Mouse (Mus musculus): Measurements from ENCODE around the gene Hoxb5. TPM values are rescaled to one million over a fixed set of nuclear protein-coding genes. Genes with fewer than 3 reads are reported as not detected.

Hoxb5 gene
- total RNA-seq, 2 experiments from 2014 or later = not detected

GRCm38 (mm10) chr11:96311520-96312417 lies 8.6 kb downstream of the Hoxb5 start:
- intact Hi-C loops (cut with DNase I) = loop anchor here (2.0 to 10.0 kb wide), 2 partner anchors 241 to 313 kb away; no protein-coding TSS in a partner anchor

GRCm38 (mm10) chr11:96313134-96313533 lies 10.0 kb downstream of the Hoxb5 start:
- intact Hi-C loops (cut with DNase I) = loop anchor here (10.0 kb wide), 1 partner anchor 312 kb away; no protein-coding TSS in a partner anchor
- DNase-seq (ENCODE audit: low spot score in 2 of 2) = no peak

More at GRCm38 (mm10) chr11:96311520-96312417, 8.6 kb downstream of the Hoxb5 start:
- peak in 1 of 2 experiments; percentile 23 for DNase-seq (ENCODE audit: low spot score in 2 of 2)

- no peak for DNase-seq (ENCODE audit: low spot score in 2 of 2)
- intact Hi-C loops (cut with DNase I) = loop anchor here (10.0 kb wide), 1 partner anchor 311 kb away; no protein-coding TSS in a partner anchor
These were observed 10.8 kb downstream of the Hoxb5 start for GRCm38 (mm10) chr11:96313806-96314428.

- intact Hi-C loops (cut with DNase I) = loop anchor here (5.0 to 10.0 kb wide), 2 partner anchors 310 to 362 kb away; no protein-coding TSS in a partner anchor
- no peak for DNase-seq (ENCODE audit: low spot score in 2 of 2)
These were observed 11.7 kb downstream of the Hoxb5 start for GRCm38 (mm10) chr11:96314671-96315343.

- intact Hi-C loops (cut with DNase I) = loop anchor here (5.0 to 10.0 kb wide), 2 partner anchors 309 to 362 kb away; no protein-coding TSS in a partner anchor
- no peak for DNase-seq (ENCODE audit: low spot score in 2 of 2)
These were observed 12.2 kb downstream of the Hoxb5 start for GRCm38 (mm10) chr11:96315344-96315681.

GRCm38 (mm10) chr11:96316696-96317607 lies 13.8 kb downstream of the Hoxb5 start:
- DNase-seq (ENCODE audit: low spot score in 2 of 2) = no peak
- intact Hi-C loops (cut with DNase I) = loop anchor here (5.0 to 10.0 kb wide), 2 partner anchors 308 to 360 kb away; no protein-coding TSS in a partner anchor

GRCm38 (mm10) chr11:96317608-96318367 lies 14.7 kb downstream of the Hoxb5 start, which contains the start of gene Hoxb4:
Gene Hoxb4, plus strand, starts transcription at chr11:96318267.
- no peak for DNase-seq (ENCODE audit: low spot score in 2 of 2)
- intact Hi-C loops (cut with DNase I) = loop anchor here (5.0 to 10.0 kb wide), 2 partner anchors 307 to 360 kb away; no protein-coding TSS in a partner anchor

GRCm38 (mm10) chr11:96318368-96319070 lies 15.4 kb downstream of the Hoxb5 start:
- DNase-seq (ENCODE audit: low spot score in 2 of 2) = no peak
- intact Hi-C loops (cut with DNase I) = loop anchor here (5.0 to 10.0 kb wide), 2 partner anchors 306 to 359 kb away; no protein-coding TSS in a partner anchor

GRCm38 (mm10) chr11:96319071-96319902 lies 16.2 kb downstream of the Hoxb5 start:
- DNase-seq (ENCODE audit: low spot score in 2 of 2) = no peak
- intact Hi-C loops (cut with DNase I) = loop anchor here (5.0 to 10.0 kb wide), 2 partner anchors 306 to 358 kb away; no protein-coding TSS in a partner anchor

- intact Hi-C loops (cut with DNase I) = loop anchor here (5.0 to 10.0 kb wide), 2 partner anchors 305 to 357 kb away; no protein-coding TSS in a partner anchor
- DNase-seq (ENCODE audit: low spot score in 2 of 2) = no peak
These were observed 16.8 kb downstream of the Hoxb5 start for GRCm38 (mm10) chr11:96319910-96320309.

GRCm38 (mm10) chr11:96320688-96321087 lies 17.6 kb downstream of the Hoxb5 start:
- no peak for DNase-seq (ENCODE audit: low spot score in 2 of 2)
- intact Hi-C loops (cut with DNase I) = no loop called here

GRCm38 (mm10) chr11:96321846-96322245 lies 18.7 kb downstream of the Hoxb5 start:
- intact Hi-C loops (cut with DNase I) = no loop called here
- DNase-seq (ENCODE audit: low spot score in 2 of 2) = no peak

- intact Hi-C loops (cut with DNase I) = no loop called here
- no peak for DNase-seq (ENCODE audit: low spot score in 2 of 2)
These were observed 19.6 kb downstream of the Hoxb5 start for GRCm38 (mm10) chr11:96322738-96323137.

- intact Hi-C loops (cut with DNase I) = no loop called here
- DNase-seq (ENCODE audit: low spot score in 2 of 2) = no peak
These were observed 20.0 kb downstream of the Hoxb5 start, which contains the start of gene Hoxb3 for GRCm38 (mm10) chr11:96323154-96323553. Gene Hoxb3, plus strand, starts transcription at chr11:96323326.

- intact Hi-C loops (cut with DNase I) = no loop called here
These were observed 21.0 kb downstream of the Hoxb5 start for GRCm38 (mm10) chr11:96324125-96324524.

GRCm38 (mm10) chr11:96324965-96325364 lies 21.8 kb downstream of the Hoxb5 start:
- intact Hi-C loops (cut with DNase I) = no loop called here
- DNase-seq (ENCODE audit: low spot score in 2 of 2) = no peak

More at GRCm38 (mm10) chr11:96324125-96324524, 21.0 kb downstream of the Hoxb5 start:
- no peak for DNase-seq (ENCODE audit: low spot score in 2 of 2)

Measured in left cerebral cortex, postnatal 14 days (tissue).